Mouse (Mus musculus) hindbrain, embryonic 11.5 days (tissue): ENCODE data around the gene Sgk2. TPM values are rescaled to one million over a fixed set of nuclear protein-coding genes. Genes with fewer than 3 reads are reported as not detected.

Experiments
- ATAC-seq: fragments of 200-750 bp; cut with Nextera tagmentation; 2 replicates; pipeline ENCODE4 v1.8.0; 2017; ENCODE audit warnings: mild to moderate bottlenecking, moderate TSS enrichment, moderate library complexity; ENCODE audit not compliant: low FRiP score
- DNase-seq: peaks from one replicate; pipeline ENCODE4 v3.0.0-alpha.2; 2015; ENCODE audit warnings: low spot score
- H3K27ac ChIP-seq: fragments of 300-500 bp; sonication (generic); 2 replicates; pipeline ENCODE4 v1.5.1; 2014; ENCODE audit warnings: mild to moderate bottlenecking, low read depth, low read length
- H3K27me3 ChIP-seq: fragments of 300-500 bp; sonication (generic); 2 replicates; pipeline ENCODE4 v1.6.1; 2014; ENCODE audit warnings: mild to moderate bottlenecking, low read length, moderate library complexity, mixed read lengths; ENCODE audit not compliant: control insufficient read depth, insufficient read depth
- H3K36me3 ChIP-seq: fragments of 300-500 bp; sonication (generic); 2 replicates; pipeline ENCODE4 v1.6.1; 2014; ENCODE audit warnings: mild to moderate bottlenecking, low read length, moderate library complexity, mixed read lengths; ENCODE audit not compliant: control insufficient read depth, insufficient read depth
- H3K4me1 ChIP-seq: fragments of 300-500 bp; sonication (generic); replicated peaks from 2 replicates; pipeline ENCODE4 v1.6.1; 2014; ENCODE audit warnings: low read length, mixed read lengths; ENCODE audit not compliant: control insufficient read depth, insufficient read depth
- H3K4me2 ChIP-seq: fragments of 300-500 bp; sonication (generic); replicated peaks from 2 replicates; pipeline ENCODE4 v1.6.1; 2014; ENCODE audit warnings: mild to moderate bottlenecking, low read depth, low read length
- H3K4me3 ChIP-seq: fragments of 300-500 bp; sonication (generic); 2 replicates; pipeline ENCODE4 v1.5.1; 2014; ENCODE audit warnings: low read depth, low read length
- H3K9ac ChIP-seq: fragments of 300-500 bp; sonication (generic); 2 replicates; pipeline ENCODE4 v1.6.1; 2014; ENCODE audit warnings: low read depth, low read length
- H3K9me3 ChIP-seq: fragments of 300-500 bp; sonication (generic); 2 replicates; pipeline ENCODE4 v1.6.1; 2016; ENCODE audit warnings: low read length; ENCODE audit not compliant: control insufficient read depth
- WGBS: fragments of 180-500 bp; shearing (Covaris S2); extraction: QIAGEN DNeasy Blood & Tissue Kit; methylation state at CpG from one replicate; pipeline ENCODE4 v1.1.7; 2014; 5-methylcytosine and 5-hydroxymethylcytosine counted together
- polyA plus RNA-seq: library from polyadenylated mRNA; unstranded; fragments of >200 nt; fragmentation: Nextera tagmentation; extraction: Ambion mirVana; gene quantifications from 2 replicates; pipeline ENCODE4 v1.2.1, GENCODE M21; 2014

The Sgk2 gene
- polyA plus RNA-seq, 1 experiment from 2014 or later, result not detected

DNA sequence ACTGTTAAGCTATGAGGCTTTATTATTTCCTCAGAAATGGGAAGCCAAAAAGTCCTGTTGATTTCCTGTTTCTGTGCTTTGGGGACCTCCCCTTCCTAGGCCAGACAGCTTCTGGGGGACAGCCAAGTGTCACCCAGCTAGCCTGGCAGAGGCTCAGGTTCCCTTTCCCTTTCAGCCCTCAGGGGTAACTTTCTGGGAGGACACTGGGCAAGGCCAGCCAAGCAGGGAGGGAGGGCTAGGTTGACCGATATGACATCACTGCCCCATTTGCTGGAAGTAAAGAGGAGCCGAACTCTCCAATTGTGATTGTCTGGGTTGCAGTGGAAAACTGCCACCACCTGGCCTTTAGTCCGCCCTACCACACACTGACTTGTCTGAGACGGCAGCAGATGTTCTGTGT lies 11.1 kb upstream of the Sgk2 start:
- no peaks in the 10 kb centered on the region for H3K36me3 ChIP-seq
- H3K4me1 ChIP-seq, result no peaks in the 10 kb centered on the region; the same call in 1 of the 2 replicates
- no peak overlapping the region for H3K4me2 ChIP-seq
- H3K27me3 ChIP-seq, result no peaks in the 10 kb centered on the region
- H3K9ac ChIP-seq, result no peak overlapping the region
- DNase-seq (no peak), ATAC-seq (no peak)
- H3K4me3 ChIP-seq, result no peak overlapping the region
- WGBS, result 74% methylated on average over 4 of the region's 4 CpGs
- H3K27ac ChIP-seq, result no peak overlapping the region
- no peaks in the 10 kb centered on the region for H3K9me3 ChIP-seq

GRCm38 (mm10) chr2:162984381-162984780 lies 2.7 kb upstream of the Sgk2 start:
- Histone ChIP-seq H3K9me3 (no peaks in the 10 kb centered on the region), H3K27ac (no peak overlapping the region), H3K4me2 (no peak overlapping the region), H3K27me3 (no peaks in the 10 kb centered on the region), H3K9ac (no peak overlapping the region), H3K36me3 (no peaks in the 10 kb centered on the region), H3K4me1 (no peaks in the 10 kb centered on the region), H3K4me3 (no peak overlapping the region)
- ATAC-seq, result no peak
- whole genome bisulfite sequencing, result 91% methylated on average over 6 of the region's 6 CpGs
- DNase-seq, result no peak

GRCm38 (mm10) chr2:162985923-162986322 lies 1.2 kb upstream of the Sgk2 start:
- Histone ChIP-seq H3K4me3 (no peak overlapping the region), H3K36me3 (no peaks in the 10 kb centered on the region), H3K27me3 (no peaks in the 10 kb centered on the region), H3K9ac (no peak overlapping the region), H3K4me2 (no peak overlapping the region), H3K4me1 (no peaks in the 10 kb centered on the region), H3K9me3 (no peaks in the 10 kb centered on the region), H3K27ac (no peak overlapping the region)
- DNase-seq (no peak), ATAC-seq (no peak)
- WGBS, result 72% methylated on average over 3 of the region's 3 CpGs

GRCm38 (mm10) chr2:162986764-162987163 lies 366 bp upstream of the Sgk2 start:
- Histone ChIP-seq H3K36me3 (no peaks in the 10 kb centered on the region), H3K4me1 (no peaks in the 10 kb centered on the region), H3K27me3 (no peaks in the 10 kb centered on the region), H3K4me3 (no peak overlapping the region), H3K9ac (no peak overlapping the region), H3K27ac (no peak overlapping the region), H3K9me3 (no peaks in the 10 kb centered on the region), H3K4me2 (no peak overlapping the region)
- WGBS, result 83% methylated on average over 3 of the region's 3 CpGs
- ATAC-seq (no peak), DNase-seq (no peak)

DNA sequence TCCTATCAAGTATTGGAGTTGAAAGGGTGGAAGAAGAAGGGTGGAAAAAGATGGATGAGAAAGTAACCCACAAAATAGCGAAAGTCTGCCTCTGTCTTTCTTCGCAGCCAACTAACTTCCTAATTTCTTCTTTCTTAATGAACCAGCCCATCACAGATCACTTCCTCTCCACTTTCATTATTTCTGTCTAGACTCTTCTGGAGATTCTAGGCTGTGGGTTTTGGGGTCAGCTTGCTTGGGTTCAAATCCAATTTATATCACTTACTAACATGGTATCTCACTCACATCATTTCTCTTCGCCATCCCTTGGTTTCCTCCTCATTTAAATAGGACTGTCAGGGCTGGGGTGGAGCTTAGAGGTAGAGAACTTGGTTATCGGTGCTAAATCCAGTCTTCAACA lies 1.1 kb downstream of the Sgk2 start:
- Histone ChIP-seq H3K27ac (no peak overlapping the region), H3K9me3 (no peaks in the 10 kb centered on the region), H3K9ac (no peak overlapping the region), H3K27me3 (no peaks in the 10 kb centered on the region), H3K4me1 (no peaks in the 10 kb centered on the region), H3K4me2 (no peak overlapping the region), H3K36me3 (no peaks in the 10 kb centered on the region), H3K4me3 (no peak overlapping the region)
- no peak for DNase-seq
- WGBS, result 92% methylated on average over 4 of the region's 4 CpGs
- ATAC-seq, result no peak

DNA sequence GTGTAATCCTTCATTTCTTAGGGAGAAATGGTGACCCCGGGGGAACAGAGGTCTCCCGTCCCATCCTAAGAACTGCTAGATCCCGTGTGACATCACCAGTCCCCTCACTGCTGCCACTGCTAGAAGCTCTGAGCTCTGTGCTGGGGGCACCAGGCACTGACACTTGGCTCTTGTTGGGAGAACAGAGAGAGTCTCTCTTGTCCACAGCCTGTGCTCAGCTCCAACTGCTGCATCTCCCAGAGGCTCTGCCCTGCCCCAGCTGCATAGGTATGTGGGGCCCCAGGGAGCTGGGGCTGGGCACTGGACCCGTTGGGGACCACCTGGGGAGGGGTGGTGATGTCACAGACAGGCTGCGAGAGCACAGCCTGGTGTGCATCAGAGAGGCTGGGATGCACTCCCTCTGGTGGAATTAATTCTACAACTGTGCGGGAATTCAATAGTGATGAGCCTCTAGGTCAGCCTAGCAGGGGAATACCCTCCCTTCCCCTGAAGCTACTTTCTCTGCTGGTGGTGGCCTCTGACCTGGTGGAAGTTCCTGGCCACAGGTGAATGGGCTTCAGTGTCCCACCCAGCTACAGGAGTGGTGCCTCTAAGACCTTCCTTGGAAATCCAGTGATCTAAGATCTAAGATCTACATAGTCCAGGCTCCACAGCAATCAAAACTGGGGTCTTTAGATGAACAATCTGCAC lies 4.4 kb downstream of the Sgk2 start:
- H3K9me3 ChIP-seq, result no peaks in the 10 kb centered on the region
- ATAC-seq (no peak), DNase-seq (no peak)
- H3K27me3 ChIP-seq, result no peaks in the 10 kb centered on the region
- H3K4me3 ChIP-seq, result no peak overlapping the region
- H3K36me3 ChIP-seq, result no peaks in the 10 kb centered on the region
- no peak overlapping the region for H3K9ac ChIP-seq
- WGBS, result 33% methylated on average over 6 of the region's 6 CpGs
- H3K4me1 ChIP-seq, result no peaks in the 10 kb centered on the region
- no peak overlapping the region for H3K27ac ChIP-seq
- no peak overlapping the region for H3K4me2 ChIP-seq

- no peak for ATAC-seq
- Histone ChIP-seq H3K4me3 (no peak overlapping the region), H3K27ac (no peak overlapping the region), H3K27me3 (no peaks in the 10 kb centered on the region), H3K36me3 (no peaks in the 10 kb centered on the region), H3K9ac (no peak overlapping the region), H3K9me3 (no peaks in the 10 kb centered on the region), H3K4me2 (no peak overlapping the region), H3K4me1 (no peaks in the 10 kb centered on the region)
- no peak for DNase-seq
Measured at GRCm38 (mm10) chr2:162992084-162992437, 4.9 kb downstream of the Sgk2 start.

- Histone ChIP-seq H3K27me3 (no peaks in the 10 kb centered on the region), H3K4me1 (no peaks in the 10 kb centered on the region), H3K9me3 (no peaks in the 10 kb centered on the region), H3K36me3 (no peaks in the 10 kb centered on the region), H3K27ac (no peak overlapping the region), H3K4me2 (no peak overlapping the region), H3K9ac (no peak overlapping the region), H3K4me3 (no peak overlapping the region)
- no peak for ATAC-seq
- WGBS, result 77% methylated on average over 9 of the region's 9 CpGs
- no peak for DNase-seq
Measured at GRCm38 (mm10) chr2:162993881-162994616, 6.9 kb downstream of the Sgk2 start.
